Mouse (Mus musculus): ENCODE data around the gene Cd63.
A peak's percentile ranks its signal among the peaks of the same experiment; 100 is the strongest.

The Cd63 gene

DNA sequence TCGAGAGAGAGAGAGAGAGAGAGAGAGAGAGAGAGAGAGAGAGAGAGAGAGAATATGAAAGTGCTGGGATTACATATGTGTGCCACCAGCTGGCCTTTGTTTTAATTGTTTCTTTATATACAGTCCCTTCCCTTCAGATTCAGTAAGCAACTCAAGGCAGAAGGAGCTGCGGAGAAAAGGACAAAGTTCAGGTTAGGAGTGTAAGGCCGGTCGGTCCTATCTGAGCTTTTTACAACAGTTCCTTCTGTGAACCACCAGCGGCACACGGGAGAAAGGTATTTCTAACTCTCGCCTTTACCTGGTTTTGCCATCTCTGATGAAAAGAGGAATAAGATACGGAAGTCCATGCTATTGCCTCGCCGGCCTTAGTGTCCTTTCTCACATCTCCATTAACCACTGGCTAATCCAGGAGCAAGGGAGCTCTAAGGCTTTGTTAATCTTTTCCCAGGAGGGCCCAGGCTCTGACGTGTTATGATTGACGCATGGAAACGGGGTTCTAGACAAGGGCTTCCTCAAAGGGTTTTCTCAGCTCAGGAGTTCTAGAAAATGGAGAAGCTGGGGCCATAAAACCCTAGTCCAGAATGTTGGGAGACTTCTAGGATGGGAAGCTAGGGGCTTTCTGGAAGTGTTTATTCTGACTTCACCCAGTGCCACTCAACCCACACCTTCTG, 8.1 kb downstream of the Cd63 start:
- no peak for DNase-seq (ENCODE audit: low spot score)

DNA sequence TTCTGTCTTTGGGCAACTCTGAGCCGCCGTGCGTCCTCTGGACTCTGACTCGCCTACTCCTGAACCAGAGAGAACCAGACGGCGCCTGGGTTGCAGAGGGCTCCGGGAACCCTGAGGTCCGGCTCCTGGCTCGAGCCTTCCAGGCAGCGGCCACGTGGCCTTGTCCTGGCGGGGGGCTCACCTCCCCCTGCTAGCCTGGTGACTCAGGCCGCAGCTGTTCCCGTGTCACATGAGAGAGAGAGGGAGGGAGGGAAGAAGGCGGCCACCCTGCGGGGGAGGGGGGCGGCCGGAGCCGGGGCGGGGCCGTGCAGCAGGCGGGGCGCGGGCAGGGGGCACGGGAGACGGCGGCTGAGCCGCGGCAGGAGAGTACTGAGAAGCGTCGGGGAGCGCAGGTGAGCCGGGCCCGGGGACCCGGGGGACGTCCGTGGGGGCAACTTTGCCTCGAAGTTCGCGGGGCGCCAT, 8.8 kb downstream of the Cd63 start:
- peak; percentile 89 for DNase-seq (ENCODE audit: low spot score)

DNA sequence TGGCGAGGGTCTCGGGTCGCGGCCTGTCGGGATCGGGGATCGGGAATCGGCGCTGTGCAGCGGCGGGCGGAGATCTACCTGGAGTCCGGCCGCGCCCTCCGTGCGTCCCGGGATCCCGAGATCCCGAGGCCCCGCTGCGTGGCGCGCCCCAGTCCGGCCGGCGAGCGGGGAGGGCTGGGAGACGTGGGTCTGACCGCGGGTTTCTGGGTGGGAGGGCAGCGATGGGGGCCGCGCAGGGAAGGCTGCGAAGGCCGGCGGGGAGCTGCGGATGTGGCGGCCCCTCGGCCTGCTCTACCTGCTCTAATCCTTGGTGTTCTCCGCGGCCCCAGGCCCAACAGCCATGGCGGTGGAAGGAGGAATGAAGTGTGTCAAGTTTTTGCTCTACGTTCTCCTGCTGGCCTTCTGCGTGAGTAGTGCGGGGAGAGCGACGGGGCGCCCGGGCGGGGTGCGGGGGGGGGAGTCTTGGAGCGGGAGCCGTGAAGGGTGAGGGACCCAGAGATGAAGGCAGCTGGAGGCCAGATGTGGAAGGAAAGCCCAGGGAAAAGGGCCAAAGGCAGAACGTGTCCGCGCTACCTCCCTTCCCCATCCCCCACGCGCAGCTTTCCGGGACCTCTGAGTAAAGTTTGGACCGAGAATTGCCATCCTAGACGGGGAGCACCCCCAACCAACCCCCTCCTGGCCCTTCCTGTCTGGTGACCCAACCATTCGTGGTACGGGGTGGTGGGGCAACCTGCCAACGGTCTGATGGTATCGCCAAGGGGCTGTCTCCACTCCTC, 9.5 kb downstream of the Cd63 start:
- DNase-seq (ENCODE audit: low spot score), result peak; percentile 70

DNA sequence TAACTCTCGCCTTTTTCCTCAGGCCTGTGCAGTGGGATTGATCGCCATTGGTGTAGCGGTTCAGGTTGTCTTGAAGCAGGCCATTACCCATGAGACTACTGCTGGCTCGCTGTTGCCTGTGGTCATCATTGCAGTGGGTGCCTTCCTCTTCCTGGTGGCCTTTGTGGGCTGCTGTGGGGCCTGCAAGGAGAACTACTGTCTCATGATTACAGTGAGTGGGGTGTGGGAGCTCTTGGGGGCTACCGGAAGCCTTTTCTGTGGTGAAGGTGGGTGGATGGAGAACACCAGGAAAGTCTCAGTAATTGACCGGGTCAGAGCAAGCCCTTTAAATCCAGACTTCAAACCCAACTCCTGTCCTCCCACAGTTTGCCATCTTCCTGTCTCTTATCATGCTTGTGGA, 10.6 kb downstream of the Cd63 start:
- no peak for DNase-seq (ENCODE audit: low spot score)

DNA sequence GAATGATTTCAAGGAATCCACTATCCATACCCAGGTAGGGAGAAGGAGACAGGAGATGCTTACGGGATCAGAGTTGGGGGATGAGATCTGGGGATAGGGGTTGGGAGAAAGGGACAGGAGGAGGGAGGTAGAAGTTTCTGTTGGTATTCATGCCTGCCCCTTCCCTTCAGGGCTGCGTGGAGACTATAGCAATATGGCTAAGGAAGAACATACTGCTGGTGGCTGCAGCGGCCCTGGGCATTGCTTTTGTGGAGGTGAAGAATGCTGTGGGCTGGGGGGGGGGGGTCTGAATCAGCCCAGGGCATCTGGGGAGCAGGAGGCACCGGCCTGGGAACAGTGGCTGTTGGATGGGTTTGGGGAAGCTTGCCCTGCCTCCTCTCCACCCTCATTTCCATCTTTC, 11.5 kb downstream of the Cd63 start:
- DNase-seq (ENCODE audit: low spot score), result no peak

DNA sequence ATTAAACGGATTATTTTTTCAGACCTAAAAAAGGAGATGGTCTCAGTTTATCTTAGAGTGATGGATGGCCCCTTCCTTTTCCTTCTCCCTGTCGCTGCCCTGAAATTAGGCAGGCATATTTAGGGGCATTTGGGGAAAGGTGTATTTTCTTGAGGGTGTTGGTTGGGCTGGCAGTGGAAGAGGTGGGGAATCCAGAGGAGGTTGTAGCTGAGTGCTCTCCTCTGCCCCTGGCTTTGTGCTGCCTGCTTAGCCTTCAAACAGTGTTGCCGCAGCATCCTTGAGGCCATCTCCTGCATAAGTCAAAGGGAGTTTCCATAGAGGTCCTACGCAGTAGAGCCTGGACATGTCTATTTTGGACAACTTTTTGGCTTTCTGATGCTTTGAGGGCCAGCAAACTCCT, 12.0 kb downstream of the Cd63 start:
- DNase-seq (ENCODE audit: low spot score), result no peak

DNA sequence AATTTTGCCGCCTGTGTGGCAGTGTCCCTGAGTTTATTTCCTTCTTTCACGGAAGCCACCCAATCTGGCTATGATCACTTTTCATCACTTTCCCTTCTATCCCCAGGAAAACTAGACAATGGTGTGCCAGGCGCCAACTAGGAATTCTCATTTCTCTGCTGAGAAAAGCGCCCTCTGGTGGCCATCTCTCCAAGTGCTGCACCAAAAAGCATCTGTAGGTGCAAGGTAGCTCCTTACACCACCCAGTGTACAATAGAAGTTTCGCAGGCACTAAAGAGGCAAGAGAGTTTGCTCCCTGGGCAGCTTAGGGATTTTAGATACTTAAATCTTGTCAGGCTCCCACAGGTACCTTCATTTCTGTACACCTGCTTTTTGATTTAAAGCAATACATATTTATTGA, 12.4 kb downstream of the Cd63 start:
- peak; percentile 90 for DNase-seq (ENCODE audit: low spot score)

DNA sequence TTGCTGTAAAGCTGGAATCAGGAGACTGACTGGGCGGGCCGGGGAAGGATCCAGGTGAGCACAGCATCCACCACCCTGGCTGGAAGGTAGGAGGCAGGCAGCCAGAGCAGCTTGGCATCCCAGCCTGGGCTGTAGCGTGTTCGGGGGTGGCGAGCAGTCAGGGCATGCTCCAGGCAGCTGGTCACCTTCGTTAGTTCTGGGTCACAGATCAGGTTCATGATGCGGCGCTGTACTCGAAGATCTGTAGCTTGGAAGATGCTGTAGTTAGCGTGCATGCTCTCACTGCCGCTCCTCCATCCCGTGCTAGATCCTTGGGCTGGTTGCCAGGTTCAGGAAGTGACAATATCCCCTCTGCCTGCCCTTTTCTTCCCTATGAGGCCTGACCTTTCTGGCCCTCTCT, 12.9 kb downstream of the Cd63 start:
- DNase-seq (ENCODE audit: low spot score), result no peak

DNA sequence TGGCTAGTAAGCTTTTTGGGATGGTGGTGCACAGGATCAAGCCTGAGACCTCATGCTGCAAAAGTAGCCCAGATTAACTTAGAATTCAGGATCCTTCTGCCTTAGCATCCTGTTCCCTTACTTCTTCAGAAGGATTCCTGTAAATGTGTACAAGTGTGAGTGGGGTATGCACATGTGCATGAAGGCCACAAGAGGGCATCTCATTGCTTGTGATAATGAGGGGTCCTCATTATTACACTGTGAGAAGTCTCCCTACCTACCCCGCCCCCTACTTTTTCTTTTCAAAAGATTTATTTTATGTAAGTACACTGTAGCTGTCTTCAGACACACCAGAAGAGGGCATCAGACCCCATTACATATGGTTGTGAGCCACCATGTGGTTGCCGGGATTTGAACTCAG, 14.8 kb downstream of the Cd63 start:
- DNase-seq (ENCODE audit: low spot score), result no peak

DNA sequence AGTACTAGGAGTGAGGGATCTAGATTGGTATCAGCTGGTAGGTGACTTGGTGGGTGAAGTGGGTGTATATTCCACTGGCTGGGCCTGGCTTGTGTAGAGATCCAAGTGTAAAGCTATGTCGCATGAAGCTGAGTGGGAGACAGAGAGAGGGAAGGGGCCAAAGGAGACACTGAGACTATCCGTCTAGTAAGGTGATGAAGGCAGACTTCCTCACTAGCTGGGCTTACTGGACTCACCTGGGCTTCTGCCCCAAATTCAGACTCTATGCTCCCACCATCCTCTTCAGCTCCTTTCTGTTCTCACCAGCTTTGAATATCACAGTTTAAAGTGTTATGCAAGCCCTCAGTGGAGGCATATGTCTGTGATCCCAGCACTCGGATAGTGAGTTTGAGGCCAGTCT, 15.9 kb downstream of the Cd63 start:
- no peak for DNase-seq (ENCODE audit: low spot score)

DNA sequence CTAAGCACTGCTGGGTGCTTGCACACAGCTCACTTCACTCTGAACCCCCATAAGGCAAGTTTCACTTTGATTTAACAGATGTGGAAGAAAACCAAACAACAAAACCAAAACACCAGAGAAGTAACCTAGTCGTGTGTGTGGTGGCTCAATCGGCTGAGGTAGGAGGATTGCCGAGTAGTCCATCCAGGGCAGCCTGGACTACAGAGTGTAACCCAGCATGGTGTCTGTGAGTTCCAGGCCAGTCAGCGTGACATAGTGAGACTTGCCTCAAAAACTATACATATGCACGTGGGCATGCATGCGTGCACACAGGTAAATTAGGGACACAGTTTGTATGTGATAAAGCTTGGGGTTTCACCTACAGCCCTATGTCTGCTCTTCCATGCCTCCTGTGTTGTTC, 16.6 kb downstream of the Cd63 start:
- no peak for DNase-seq (ENCODE audit: low spot score)

DNA sequence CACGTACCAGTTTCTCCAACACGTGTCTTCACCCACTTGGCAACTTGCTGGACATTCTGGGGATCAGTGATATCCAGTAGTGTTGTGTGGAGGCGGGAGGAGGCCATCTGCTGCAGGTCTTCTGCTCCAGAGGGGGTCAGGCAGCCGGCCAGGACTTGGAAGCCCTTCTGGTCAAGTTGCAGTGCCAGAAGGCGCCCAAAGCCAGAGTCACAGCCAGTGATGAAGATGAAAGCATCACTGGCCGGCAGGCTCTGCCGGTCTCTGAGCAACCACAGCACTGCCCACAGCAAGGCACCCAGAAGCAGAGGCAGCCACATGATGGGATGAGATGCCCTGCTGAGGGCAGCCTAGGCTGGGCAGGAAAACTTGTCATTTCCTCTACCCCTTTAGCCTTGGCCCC, 17.5 kb downstream of the Cd63 start:
- no peak for DNase-seq (ENCODE audit: low spot score)

DNA sequence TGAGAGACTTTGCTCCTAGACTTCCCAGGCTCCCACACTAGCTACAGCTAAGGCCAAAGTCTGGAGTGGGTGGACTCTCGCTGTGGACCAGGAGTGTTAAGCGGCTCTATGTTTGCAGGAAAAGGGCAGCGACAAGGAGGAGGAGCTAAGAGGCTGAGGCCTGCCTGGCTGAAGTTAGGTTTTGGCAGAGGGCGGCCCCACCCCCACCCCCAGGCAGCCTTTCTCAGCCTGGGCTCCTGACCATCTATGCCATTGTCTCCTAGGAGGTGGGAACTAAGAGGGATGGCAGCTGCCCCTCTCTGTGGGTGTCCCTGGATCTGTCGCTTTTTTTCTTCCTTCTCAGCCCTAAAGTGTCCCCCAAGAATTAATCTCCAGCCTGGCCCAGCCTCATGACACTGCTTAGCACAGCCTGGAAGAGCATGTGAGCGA, 18.4 kb downstream of the Cd63 start:
- DNase-seq (ENCODE audit: low spot score), result no peak

DNA sequence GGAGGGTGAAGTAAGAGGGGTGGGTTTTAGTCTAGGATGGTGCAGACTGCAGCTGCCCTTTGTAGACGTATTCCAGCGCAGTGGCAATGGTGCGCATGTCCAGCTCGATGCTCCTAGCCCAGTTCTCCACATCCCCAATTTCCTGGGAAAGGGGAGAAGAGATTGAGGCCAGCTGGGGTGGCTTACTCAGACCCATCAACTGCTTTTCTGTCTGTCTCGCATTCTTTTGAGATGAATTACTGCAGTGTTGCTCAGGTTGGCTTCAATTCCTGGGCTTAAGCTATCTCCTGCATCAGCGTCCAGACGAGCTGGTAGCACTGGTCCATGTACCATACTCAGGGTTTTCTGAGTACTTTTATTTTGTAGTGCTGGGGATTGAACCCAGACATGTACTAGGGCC, 19.2 kb downstream of the Cd63 start:
- DNase-seq (ENCODE audit: low spot score), result no peak

DNA sequence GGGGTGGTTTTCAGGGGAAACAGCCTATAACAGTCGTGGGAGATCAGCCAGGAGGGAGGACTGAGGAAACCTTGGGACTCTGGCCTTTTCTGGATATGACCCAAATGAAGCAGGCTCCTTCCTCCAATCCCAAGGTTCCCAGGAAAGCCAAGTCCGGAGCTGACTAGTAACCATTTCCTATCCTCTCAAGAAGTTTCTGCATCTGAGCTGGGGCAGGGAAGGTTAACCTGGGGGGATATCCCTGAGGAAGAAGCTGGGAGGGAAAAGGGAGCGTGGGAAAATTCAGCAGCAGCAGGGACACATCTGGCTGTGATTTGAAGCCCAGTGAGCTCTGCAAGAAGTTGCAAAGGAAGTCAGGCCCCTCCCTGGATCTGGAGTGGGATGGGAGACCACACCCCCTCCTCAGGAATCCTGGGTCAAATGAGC, 20.0 kb downstream of the Cd63 start:
- no peak for DNase-seq (ENCODE audit: low spot score)

DNA sequence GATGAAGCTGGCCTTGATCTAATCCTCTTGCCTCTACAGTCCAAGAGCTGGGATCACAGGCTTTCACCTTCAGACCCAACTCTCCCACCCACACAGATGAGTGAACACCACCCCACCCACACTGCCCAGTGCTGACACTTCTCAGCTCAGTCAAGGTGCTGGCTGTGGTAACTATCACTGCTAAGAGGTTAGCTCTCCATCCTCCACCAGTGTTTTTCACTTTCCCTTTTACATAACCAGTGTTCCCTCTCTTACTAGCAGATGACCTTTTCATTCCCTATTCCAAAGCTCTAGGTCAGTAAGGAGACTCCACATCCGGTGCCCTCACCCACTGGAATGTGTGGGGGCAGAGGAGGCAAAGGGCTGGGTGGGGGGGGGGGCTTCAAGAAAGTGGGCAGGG, 20.5 kb downstream of the Cd63 start:
- no peak for DNase-seq (ENCODE audit: low spot score)

DNA sequence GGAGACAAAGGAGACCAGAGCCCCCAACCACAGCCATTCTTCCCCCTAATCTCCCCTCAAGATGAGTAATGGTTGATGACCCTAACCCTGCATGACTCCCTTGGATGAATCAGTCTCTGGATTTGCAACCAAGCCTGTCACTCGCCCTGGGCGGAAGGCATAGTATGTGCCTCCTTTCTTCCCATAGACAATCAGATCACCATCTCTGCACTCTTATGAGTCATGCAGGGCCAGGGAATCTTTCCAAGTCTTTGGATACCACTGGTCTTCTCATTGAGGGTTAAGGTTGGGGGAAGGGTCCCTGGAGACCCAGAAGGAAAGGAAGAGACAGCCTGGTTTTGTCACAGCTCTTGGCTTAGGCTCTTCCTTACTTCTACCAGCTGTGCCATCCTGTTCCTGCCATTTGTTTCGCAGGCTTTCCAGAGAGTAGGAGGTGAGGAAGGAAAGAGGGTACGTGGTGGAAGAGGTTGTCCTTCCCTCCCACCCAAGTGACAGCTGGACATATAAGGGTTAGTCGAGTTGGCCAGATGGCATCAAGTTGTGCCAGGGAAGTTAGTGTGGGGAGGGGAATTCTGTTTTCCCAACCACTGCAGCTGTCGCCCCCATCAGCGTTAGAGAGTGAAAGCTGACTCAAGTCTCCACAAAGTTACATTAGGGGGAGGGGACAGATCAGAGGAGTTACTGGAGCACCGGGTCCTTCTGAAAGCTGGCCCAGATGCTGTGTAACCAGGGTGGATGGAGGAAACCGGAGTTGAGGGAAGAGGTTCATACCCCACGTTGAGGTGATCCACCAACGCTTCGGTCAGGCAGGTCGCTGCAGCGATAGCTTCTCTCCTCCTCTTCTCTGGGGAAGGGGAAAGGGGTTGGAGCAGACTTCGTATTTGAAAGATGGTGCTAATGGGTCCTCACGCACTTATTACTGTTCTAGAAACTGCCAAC, 21.4 kb downstream of the Cd63 start:
- no peak for DNase-seq (ENCODE audit: low spot score)

DNA sequence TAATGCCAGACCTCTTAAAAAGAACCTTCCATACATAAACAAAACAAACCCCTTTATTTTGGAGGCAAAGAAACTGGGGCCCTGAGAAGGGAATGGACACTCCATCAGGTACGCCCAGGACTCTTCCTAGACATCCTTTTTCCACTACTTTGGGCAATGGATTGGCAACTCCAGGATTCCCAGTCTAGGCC, 21.9 kb downstream of the Cd63 start, which contains the start of gene Rdh5:
TSS of gene Rdh5 (minus strand) at position 67 of the 191 bp plus-strand sequence.
- no peak for DNase-seq (ENCODE audit: low spot score)

DNA sequence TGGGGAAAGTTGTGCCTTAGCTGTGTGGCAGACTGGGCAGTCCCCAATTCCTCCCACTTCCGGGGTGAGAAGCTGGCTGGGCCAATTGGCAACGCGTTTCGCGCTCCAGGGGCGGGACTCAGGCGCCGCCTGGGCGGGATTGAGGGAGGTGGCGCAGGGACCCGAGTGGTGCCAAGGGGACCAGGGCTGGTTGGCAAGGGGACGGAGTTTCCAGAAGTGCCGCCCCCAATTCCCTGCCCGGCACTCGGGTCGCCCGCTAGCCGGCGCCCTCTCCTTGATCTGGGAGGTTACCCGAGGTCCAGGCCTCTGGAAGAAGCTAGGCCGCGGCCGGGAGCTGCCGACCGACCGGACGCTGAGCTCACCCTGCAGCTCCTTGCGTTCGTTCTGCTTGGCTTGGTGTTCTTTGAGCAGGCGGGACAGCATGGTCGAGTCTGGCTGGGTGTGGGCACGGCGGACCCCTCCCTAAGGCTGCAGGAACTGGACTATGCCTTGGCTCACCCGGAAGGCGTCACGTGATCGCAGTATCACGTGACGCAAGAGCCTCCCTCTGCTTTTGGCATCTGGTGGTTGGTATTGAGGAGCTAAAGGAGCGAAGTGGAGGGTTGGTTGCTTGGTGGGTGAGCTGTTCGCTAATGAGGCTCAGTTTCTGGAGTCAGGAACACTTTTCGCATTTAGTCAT, 22.4 kb downstream of the Cd63 start:
- DNase-seq (ENCODE audit: low spot score), result peak; percentile 96

DNA sequence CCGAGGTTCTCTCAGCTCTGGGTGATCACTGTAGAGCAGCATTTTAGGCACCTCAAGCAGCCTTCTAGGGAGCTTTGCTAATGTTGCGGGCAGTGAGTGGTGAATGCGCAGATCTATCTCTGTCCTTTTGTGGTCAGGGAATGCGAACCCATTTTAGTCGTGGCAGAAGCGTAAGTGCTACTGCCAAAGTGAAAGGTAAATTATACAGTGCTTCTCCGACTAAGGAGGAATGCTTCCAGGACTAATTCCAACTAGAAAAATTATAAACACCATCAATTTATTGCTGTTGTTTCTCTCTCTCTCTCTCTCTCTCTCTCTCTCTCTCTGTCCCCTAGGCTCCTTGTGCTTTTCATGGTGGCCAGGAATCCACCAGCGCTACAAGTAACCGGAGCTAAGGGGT, 23.1 kb downstream of the Cd63 start, which contains the start of gene Bloc1s1:
TSS of gene Bloc1s1 (minus strand) at position 101 of the 400 bp plus-strand sequence.
- no peak for DNase-seq (ENCODE audit: low spot score)

DNA sequence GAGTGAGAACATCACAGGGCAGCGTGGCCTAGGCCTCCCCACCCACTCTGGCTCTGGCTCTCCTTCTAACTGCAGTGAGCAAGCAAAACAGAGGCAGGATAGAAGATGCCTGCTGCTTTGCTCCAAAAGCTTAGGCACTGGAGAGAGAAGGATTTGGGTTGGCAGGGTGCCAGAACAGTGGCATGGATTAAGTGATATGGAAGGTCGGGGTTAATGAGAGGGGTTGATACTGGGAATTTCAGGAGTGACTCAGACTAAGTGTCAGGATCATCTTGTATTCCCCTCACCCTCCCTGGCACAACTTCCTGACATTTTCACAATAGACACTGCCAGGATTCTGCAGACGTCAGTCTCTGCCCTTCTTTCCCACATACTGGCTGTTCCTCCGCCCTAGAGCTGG, 27.6 kb downstream of the Cd63 start:
- no peak for DNase-seq (ENCODE audit: low spot score)

DNA sequence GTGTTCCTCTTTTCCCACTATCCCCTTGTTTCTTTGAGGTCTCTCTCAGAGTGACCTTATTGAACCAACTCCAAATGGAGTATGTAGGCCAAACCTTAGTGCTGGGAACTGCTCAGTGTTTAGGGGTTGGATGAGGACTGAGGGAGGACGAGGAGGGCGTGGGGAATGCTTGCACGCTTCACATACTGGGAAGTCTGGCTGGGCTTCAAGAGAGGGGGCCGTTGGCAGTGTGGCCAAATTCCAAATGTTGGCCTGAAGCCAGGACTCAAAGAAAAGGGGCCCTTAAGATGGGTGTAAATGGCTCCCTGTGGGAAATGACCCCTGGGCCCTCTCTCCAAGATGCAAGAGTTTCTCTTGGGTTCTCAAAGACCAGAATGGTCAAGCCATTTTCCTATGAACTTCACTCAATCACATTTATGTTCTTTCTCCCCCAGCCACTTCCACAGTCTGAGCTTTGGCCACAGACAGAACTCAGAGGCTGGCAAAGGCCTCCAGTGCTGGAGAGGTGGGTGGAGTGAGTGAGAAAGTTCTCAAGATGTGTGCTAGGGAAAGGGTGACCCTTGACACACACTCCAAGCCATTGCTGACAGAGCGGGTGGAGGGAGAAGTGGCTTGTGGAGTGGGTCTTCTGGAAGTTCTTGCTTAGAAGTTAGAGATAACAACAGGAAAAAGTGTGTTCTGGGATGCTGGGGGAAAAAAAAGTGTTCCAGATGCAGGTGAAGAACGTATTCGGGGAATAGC, 29.0 kb downstream of the Cd63 start:
- DNase-seq (ENCODE audit: low spot score), result no peak

Data from urinary bladder, postnatal 14 days (tissue).